Mouse (Mus musculus) midbrain, embryonic 11.5 days (tissue): ENCODE results near the gene Itga8. TPM values are rescaled to one million over a fixed set of nuclear protein-coding genes. Genes with fewer than 3 reads are reported as not detected.

Experiments used
- ATAC-seq: fragments of 200-750 bp; cut with Nextera tagmentation; 2 replicates; pipeline ENCODE4 v1.8.0; 2017; ENCODE audit warnings: moderate TSS enrichment, moderate library complexity; ENCODE audit not compliant: low FRiP score
- DNase-seq: peaks from one replicate; pipeline ENCODE4 v3.0.0; 2015; ENCODE audit warnings: low spot score; ENCODE audit errors: missing footprints
- H3K27ac ChIP-seq: fragments of 300-500 bp; sonication (generic); 2 replicates; pipeline ENCODE4 v1.5.1; 2014; ENCODE audit warnings: low read depth, low read length
- H3K27me3 ChIP-seq: fragments of 300-500 bp; sonication (generic); 2 replicates; pipeline ENCODE4 v1.6.1; 2014; ENCODE audit warnings: mild to moderate bottlenecking, low read length, moderate library complexity, mixed read lengths; ENCODE audit not compliant: control insufficient read depth, insufficient read depth
- H3K36me3 ChIP-seq: fragments of 300-500 bp; sonication (generic); 2 replicates; pipeline ENCODE4 v1.6.1; 2014; ENCODE audit warnings: mild to moderate bottlenecking, low read length, moderate library complexity, mixed read lengths; ENCODE audit not compliant: control insufficient read depth, insufficient read depth
- H3K4me1 ChIP-seq: fragments of 300-500 bp; sonication (generic); 2 replicates; pipeline ENCODE4 v1.6.1; 2014; ENCODE audit warnings: low read length; ENCODE audit not compliant: control insufficient read depth, insufficient read depth
- H3K4me2 ChIP-seq: fragments of 300-500 bp; sonication (generic); 2 replicates; pipeline ENCODE4 v1.6.1; 2014; ENCODE audit warnings: mild to moderate bottlenecking, moderate library complexity
- H3K4me3 ChIP-seq: fragments of 300-500 bp; sonication (generic); 2 replicates; pipeline ENCODE4 v1.5.1; 2014; ENCODE audit warnings: low read depth, low read length
- H3K9ac ChIP-seq: fragments of 300-500 bp; sonication (generic); 2 replicates; pipeline ENCODE4 v1.6.1; 2014; ENCODE audit warnings: low read length
- H3K9me3 ChIP-seq: fragments of 300-500 bp; sonication (generic); 2 replicates; pipeline ENCODE4 v1.6.1; 2016; ENCODE audit warnings: low read length; ENCODE audit not compliant: control insufficient read depth
- WGBS: fragments of 180-500 bp; shearing (Covaris S2); extraction: QIAGEN DNeasy Blood & Tissue Kit; methylation state at CpG from one replicate; pipeline ENCODE4 v1.1.7; 2014; 5-methylcytosine and 5-hydroxymethylcytosine counted together
- polyA plus RNA-seq: library from polyadenylated mRNA; unstranded; fragments of >200 nt; fragmentation: Nextera tagmentation; extraction: Ambion mirVana; gene quantifications from 2 replicates; pipeline ENCODE4 v1.2.1, GENCODE M21; 2014

The Itga8 gene
- polyA plus RNA-seq, 1 experiment from 2014 or later = 2.9 TPM

DNA sequence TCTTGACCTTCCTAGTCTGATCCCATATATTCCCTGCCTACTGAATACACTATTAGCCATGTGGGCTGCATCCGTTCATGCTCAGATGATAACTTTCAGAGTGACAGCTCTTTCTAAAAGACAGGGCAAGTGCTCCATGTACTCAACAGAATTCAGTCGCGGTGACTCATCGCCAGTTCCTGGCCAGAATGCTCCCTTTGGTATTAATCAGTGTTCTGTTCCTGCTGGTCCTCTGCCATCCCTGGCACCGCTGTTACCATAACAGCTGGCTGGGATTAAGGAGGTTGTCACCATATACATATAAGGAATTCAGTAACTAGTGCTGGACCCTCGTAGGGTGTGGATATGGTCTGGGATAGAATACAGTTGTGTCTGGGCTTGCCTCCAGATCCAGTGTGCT, 23.7 kb upstream of the Itga8 start:
- ATAC-seq (no peak), DNase-seq (no peak)
- Histone ChIP-seq H3K4me1 (peaks cover 8% of the 10 kb centered on the region), H3K9ac (no peak overlapping the region), H3K36me3 (no peaks in the 10 kb centered on the region), H3K4me2 (no peak overlapping the region), H3K27me3 (no peaks in the 10 kb centered on the region), H3K27ac (no peak overlapping the region), H3K4me3 (no peak overlapping the region), H3K9me3 (no peaks in the 10 kb centered on the region)
- WGBS = 91% methylated on average over 6 of the region's 6 CpGs

GRCm38 (mm10) chr2:12320914-12321313, 19.2 kb upstream of the Itga8 start:
- H3K27ac ChIP-seq = no peak overlapping the region
- WGBS = 86% methylated on average over 4 of the region's 4 CpGs
- no peak for DNase-seq

DNA sequence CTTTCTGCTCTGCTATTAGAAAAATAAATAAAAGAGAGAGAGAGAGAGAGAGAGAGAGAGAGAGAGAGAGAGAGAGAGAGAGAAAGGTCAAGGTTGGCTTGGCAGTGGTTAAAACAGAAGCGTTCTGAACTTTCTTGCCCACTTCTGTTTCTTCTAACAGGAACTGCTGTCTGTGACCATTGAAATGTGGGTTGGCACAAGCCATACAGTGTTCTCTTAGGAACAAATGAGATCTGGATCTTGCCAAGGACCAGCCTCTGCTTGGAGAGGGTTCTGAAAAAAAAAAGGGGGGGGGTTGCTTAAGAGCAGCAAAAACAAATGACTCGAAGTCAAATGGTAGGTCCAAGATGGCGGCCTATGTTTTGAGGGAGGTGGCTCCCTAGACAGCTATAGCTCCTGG, 17.0 kb upstream of the Itga8 start:
- Histone ChIP-seq H3K4me1 (no peaks in the 10 kb centered on the region), H3K4me3 (no peak overlapping the region), H3K9me3 (no peaks in the 10 kb centered on the region), H3K36me3 (no peaks in the 10 kb centered on the region), H3K27ac (no peak overlapping the region), H3K4me2 (no peak overlapping the region), H3K27me3 (no peaks in the 10 kb centered on the region), H3K9ac (no peak overlapping the region)
- ATAC-seq (no peak), DNase-seq (no peak)
- WGBS = 92% methylated on average over 3 of the region's 3 CpGs

More at GRCm38 (mm10) chr2:12320914-12321313, 19.2 kb upstream of the Itga8 start:
- Histone ChIP-seq H3K27me3 (no peaks in the 10 kb centered on the region), H3K4me3 (no peak overlapping the region), H3K36me3 (no peaks in the 10 kb centered on the region), H3K9ac (no peak overlapping the region), H3K9me3 (no peaks in the 10 kb centered on the region), H3K4me2 (no peak overlapping the region), H3K4me1 (no peaks in the 10 kb centered on the region)
- no peak for ATAC-seq

- DNase-seq (no peak), ATAC-seq (no peak)
- Histone ChIP-seq H3K4me3 (no peak overlapping the region), H3K4me2 (no peak overlapping the region), H3K9ac (no peak overlapping the region), H3K9me3 (no peaks in the 10 kb centered on the region), H3K36me3 (no peaks in the 10 kb centered on the region), H3K27me3 (no peaks in the 10 kb centered on the region), H3K27ac (no peak overlapping the region), H3K4me1 (no peaks in the 10 kb centered on the region)
- WGBS = 91% methylated on average over 4 of the region's 4 CpGs
These were observed 16.3 kb upstream of the Itga8 start for GRCm38 (mm10) chr2:12318036-12318435.

DNA sequence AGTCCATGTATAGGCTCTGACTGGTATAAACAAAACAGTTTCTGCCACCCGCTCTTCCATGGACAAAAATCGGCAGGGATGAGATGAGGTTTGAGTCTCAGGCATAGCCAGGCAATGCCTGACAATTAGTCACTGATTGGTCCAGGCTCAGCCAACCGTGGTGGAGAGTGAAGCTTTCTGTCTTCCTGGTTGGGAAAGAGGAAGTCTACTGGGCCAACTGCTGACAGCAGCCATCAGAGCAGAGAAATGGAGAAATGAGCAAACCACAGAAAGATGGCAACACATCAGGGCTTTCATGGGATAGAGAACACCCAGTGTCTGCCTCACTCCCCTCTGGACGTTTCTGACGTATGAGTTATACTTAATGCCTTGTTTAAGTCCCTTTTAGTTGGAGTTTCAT, 15.6 kb upstream of the Itga8 start:
- H3K4me1 ChIP-seq = no peaks in the 10 kb centered on the region
- no peak for DNase-seq
- 84% methylated on average over 5 of the region's 5 CpGs for WGBS

DNA sequence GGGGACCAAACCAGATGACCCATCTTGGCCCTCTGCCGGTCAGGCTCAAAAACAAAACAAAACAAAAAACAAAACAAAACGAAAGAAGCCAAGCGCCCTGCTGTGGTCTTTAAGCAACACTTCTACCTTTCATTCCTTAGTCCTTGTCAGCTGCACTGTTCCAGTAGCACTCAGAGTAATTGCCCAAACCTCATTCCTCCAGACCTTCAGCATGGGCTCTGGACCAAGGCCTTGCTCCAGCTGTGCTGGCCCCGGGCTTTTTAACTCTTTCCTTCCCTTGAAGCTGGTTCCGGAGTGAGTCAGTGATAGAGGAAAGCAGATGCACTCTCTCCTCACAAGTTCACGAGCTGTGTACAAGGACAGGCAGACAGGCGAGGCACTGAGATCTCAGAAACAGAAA, 14.6 kb upstream of the Itga8 start:
- no peaks in the 10 kb centered on the region for H3K4me1 ChIP-seq
- no peaks in the 10 kb centered on the region for H3K36me3 ChIP-seq
- DNase-seq = no peak
- no peak overlapping the region for H3K4me2 ChIP-seq
- no peaks in the 10 kb centered on the region for H3K27me3 ChIP-seq
- WGBS = 40% methylated on average over 7 of the region's 7 CpGs
- H3K27ac ChIP-seq = no peak overlapping the region
- no peaks in the 10 kb centered on the region for H3K9me3 ChIP-seq
- H3K9ac ChIP-seq = no peak overlapping the region
- no peak for ATAC-seq
- no peak overlapping the region for H3K4me3 ChIP-seq

More for the DNA sequence above, 15.6 kb upstream of the Itga8 start:
- Histone ChIP-seq H3K27ac (no peak overlapping the region), H3K36me3 (no peaks in the 10 kb centered on the region), H3K27me3 (no peaks in the 10 kb centered on the region), H3K9ac (no peak overlapping the region), H3K4me3 (no peak overlapping the region), H3K9me3 (no peaks in the 10 kb centered on the region), H3K4me2 (no peak overlapping the region)
- no peak for ATAC-seq

GRCm38 (mm10) chr2:12314028-12314427, 12.3 kb upstream of the Itga8 start:
- ATAC-seq (no peak), DNase-seq (no peak)
- H3K9me3 ChIP-seq = no peaks in the 10 kb centered on the region
- H3K4me1 ChIP-seq = no peaks in the 10 kb centered on the region
- no peak overlapping the region for H3K27ac ChIP-seq
- no peaks in the 10 kb centered on the region for H3K27me3 ChIP-seq
- no peak overlapping the region for H3K4me3 ChIP-seq
- H3K4me2 ChIP-seq = no peak overlapping the region
- no peaks in the 10 kb centered on the region for H3K36me3 ChIP-seq
- 75% methylated on average over 6 of the region's 6 CpGs for WGBS
- H3K9ac ChIP-seq = no peak overlapping the region

DNA sequence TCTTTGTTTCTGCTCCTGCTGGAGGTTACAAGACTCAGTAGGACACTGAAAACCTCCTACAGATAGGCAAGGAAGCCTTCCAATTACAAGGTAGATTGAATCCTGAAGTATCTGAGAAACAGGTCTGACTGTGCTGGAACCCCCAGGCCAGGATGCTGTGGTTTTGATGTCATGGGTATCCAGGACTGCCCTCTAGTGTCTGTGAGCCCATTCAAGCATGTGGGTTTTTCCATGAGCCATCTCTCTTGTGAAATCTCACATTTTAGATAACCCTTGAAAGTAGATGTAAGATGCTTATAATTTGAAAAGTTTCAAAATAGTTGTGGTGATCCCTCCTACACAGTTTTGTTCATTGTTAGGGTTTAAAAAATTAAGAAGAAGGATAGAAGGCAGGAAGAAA, 6.7 kb upstream of the Itga8 start:
- no peaks in the 10 kb centered on the region for H3K4me1 ChIP-seq
- no peaks in the 10 kb centered on the region for H3K36me3 ChIP-seq
- no peak overlapping the region for H3K4me2 ChIP-seq
- DNase-seq (no peak), ATAC-seq (no peak)
- no peaks in the 10 kb centered on the region for H3K9me3 ChIP-seq
- H3K4me3 ChIP-seq = no peak overlapping the region
- H3K27ac ChIP-seq = no peak overlapping the region
- H3K27me3 ChIP-seq = no peaks in the 10 kb centered on the region
- no peak overlapping the region for H3K9ac ChIP-seq

DNA sequence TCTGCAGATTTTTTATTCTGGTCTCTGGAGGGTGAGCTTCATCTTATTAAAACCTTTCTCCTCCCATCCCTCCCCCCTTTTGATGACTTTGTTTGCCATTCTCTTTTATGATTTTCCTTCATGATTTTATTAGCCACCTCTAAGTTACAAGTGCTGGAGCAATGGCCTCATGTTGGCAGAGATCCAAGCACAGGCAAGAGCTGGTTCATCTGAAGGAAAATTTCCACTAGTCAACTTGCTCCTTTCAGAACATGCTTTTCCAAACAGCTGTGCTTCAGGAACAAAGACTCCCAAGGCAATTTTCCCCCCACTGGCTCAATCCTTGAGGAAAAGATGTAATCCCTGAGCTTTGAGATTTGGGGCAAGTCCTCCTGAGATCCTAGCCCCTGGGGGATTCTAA, 5.6 kb upstream of the Itga8 start:
- Histone ChIP-seq H3K27me3 (no peaks in the 10 kb centered on the region), H3K36me3 (no peaks in the 10 kb centered on the region), H3K27ac (no peak overlapping the region), H3K4me3 (no peak overlapping the region), H3K9ac (no peak overlapping the region), H3K9me3 (no peaks in the 10 kb centered on the region), H3K4me2 (no peak overlapping the region), H3K4me1 (no peaks in the 10 kb centered on the region)
- no peak for DNase-seq
- ATAC-seq = no peak

DNA sequence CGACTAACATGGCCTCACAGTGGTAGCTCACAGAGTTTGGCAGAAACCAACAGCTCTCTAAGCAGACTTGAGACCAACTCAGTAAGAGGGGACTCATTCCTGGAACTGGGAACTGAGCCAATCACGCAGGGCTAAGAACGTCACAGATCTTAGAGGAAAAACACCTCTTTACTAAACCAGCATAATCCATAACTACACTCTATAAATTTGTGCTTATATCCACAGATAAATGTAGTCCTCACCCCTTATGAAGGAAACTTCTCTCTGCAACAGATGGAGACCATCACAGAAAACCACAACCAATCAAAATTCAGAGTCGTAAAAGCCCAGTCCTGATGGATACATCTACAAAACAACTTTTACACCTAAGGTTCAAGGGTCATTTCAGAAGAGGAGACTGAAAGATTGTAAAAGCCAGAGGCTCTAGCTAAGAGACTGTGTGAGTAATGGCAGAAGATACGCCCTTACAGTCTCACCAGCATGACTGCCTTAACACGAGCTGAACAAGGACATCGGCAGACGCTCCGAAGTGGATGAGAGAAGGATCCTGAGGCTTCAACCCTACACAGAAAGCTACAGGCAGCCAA, 3.4 kb upstream of the Itga8 start:
- Histone ChIP-seq H3K27me3 (peaks cover 11% of the 10 kb centered on the region), H3K4me3 (no peak overlapping the region), H3K9me3 (no peaks in the 10 kb centered on the region), H3K9ac (no peak overlapping the region), H3K27ac (no peak overlapping the region), H3K4me1 (no peaks in the 10 kb centered on the region), H3K4me2 (no peak overlapping the region), H3K36me3 (no peaks in the 10 kb centered on the region)
- DNase-seq (no peak), ATAC-seq (no peak)
- 89% methylated on average over 9 of the region's 9 CpGs for WGBS
